In genomic region chr6:90463890-90464421, GRCm38 (mm10) we compare ENCODE assay signal across 8 mouse cellular contexts. TPM values are rescaled to one million over a fixed set of nuclear protein-coding genes. Genes with fewer than 3 reads are reported as not detected.
DNase-seq lines count a peak whose midpoint lies in the region; ATAC-seq lines count a peak whose summit lies in the region.

No protein-coding gene starts in this region.

- peak overlapping the region; percentile 95 for H3K4me2 ChIP-seq in heart, embryonic 13.5 days
- peak overlapping the region; percentile 100 for H3K4me2 ChIP-seq in midbrain, embryonic 13.5 days (replicated peaks)

- no peak for ATAC-seq in heart, embryonic 13.5 days (ENCODE audit: extremely low read depth, insufficient number of reproducible peaks, low FRiP score, low TSS enrichment)
- ATAC-seq in midbrain, embryonic 13.5 days, result no peak; the same call in 1 of the 2 replicates

- peak overlapping the region; percentile 45; the same call in 1 of the 2 replicates for H3K9ac ChIP-seq in heart, embryonic 13.5 days
- peak overlapping the region; percentile 72; the same call in 1 of the 2 replicates for H3K9ac ChIP-seq in midbrain, embryonic 13.5 days (replicated peaks)

- H3K36me3 ChIP-seq in heart, embryonic 13.5 days, result peaks cover 17% of the 10 kb centered on the region
- H3K36me3 ChIP-seq in embryonic facial prominence, embryonic 10.5 days (replicated peaks), result peaks cover 19% of the 10 kb centered on the region
- peaks cover 3% of the 10 kb centered on the region; the same call in 1 of the 2 replicates for H3K36me3 ChIP-seq in midbrain, embryonic 13.5 days

- peaks cover 40% of the 10 kb centered on the region for H3K27me3 ChIP-seq in heart, embryonic 13.5 days (replicated peaks)
- peaks cover 47% of the 10 kb centered on the region for H3K27me3 ChIP-seq in embryonic facial prominence, embryonic 10.5 days (replicated peaks; ENCODE audit: low read depth, poor library complexity, severe bottlenecking)
- peaks cover 36% of the 10 kb centered on the region for H3K27me3 ChIP-seq in midbrain, embryonic 13.5 days

- intact Hi-C loops in heart, postnatal 25 days (cut with DNase I), result loop anchor here (2.0 to 10.0 kb wide), 2 partner anchors 45 to 261 kb away; no protein-coding TSS in a partner anchor

- WGBS in heart, embryonic 13.5 days, result 22% methylated on average over 7 of the region's 7 CpGs
- 27% methylated on average over 7 of the region's 7 CpGs for WGBS in embryonic facial prominence, embryonic 10.5 days
- 31% methylated on average over 7 of the region's 7 CpGs for WGBS in midbrain, embryonic 13.5 days

- H3K27ac ChIP-seq in heart, embryonic 13.5 days (replicated peaks), result peak overlapping the region; percentile 76
- peak overlapping the region; percentile 82 for H3K27ac ChIP-seq in embryonic facial prominence, embryonic 10.5 days (replicated peaks)
- no peak overlapping the region for H3K27ac ChIP-seq in midbrain, embryonic 13.5 days

- H3K9me3 ChIP-seq in heart, embryonic 13.5 days, result no peaks in the 10 kb centered on the region
- no peaks in the 10 kb centered on the region for H3K9me3 ChIP-seq in embryonic facial prominence, embryonic 10.5 days
- no peaks in the 10 kb centered on the region for H3K9me3 ChIP-seq in midbrain, embryonic 13.5 days

- H3K4me1 ChIP-seq in heart, embryonic 13.5 days, result peaks cover 22% of the 10 kb centered on the region
- H3K4me1 ChIP-seq in embryonic facial prominence, embryonic 10.5 days, result peaks cover 26% of the 10 kb centered on the region
- peaks cover 23% of the 10 kb centered on the region for H3K4me1 ChIP-seq in midbrain, embryonic 13.5 days (replicated peaks)

- peak overlapping the region; percentile 64 for H3K4me3 ChIP-seq in heart, embryonic 13.5 days
- peak overlapping the region; percentile 78 for H3K4me3 ChIP-seq in embryonic facial prominence, embryonic 10.5 days
- peak overlapping the region; percentile 67 for H3K4me3 ChIP-seq in midbrain, embryonic 13.5 days (replicated peaks)

- DNase-seq in heart, postnatal 25 days (ENCODE audit: low spot score), result no peak
- DNase-seq in embryonic facial prominence, embryonic 10.5 days (ENCODE audit: low spot score), result peak; percentile 20
- DNase-seq in hindlimb bud, embryonic 11.5 days (ENCODE audit: extremely low spot score, low read depth, low spot score), result peak; percentile 18
- no peak for DNase-seq in B cell, adult 2 months
- no peak for DNase-seq in frontal cortex, adult 2 months (ENCODE audit: extremely low spot score in 1 of 2, low spot score in 1 of 2)
- DNase-seq in cerebellum, postnatal 4 days (ENCODE audit: low spot score in 2 of 2), result no peak

RNA-seq across cellular contexts. Expression of gene Klf15, which starts 1.6 kb away (rescaled TPM):
- polyA plus RNA-seq in heart, embryonic 13.5 days (2015; fragmentation: Nextera tagmentation; extraction: Ambion mirVana), result 5.8 and 7.9 TPM in 2 replicates
- total RNA-seq in heart, postnatal 25 days (2021), result 10 to 100 TPM; 45.1 to 56.9 TPM
- polyA plus RNA-seq in embryonic facial prominence, embryonic 10.5 days (2016; fragmentation: Nextera tagmentation; extraction: Ambion mirVana), result 6.4 and 7.5 TPM in 2 replicates
- 8.7 and 9.0 TPM in 2 replicates for polyA plus RNA-seq in midbrain, embryonic 13.5 days (2015; fragmentation: Nextera tagmentation; extraction: Ambion mirVana)
- 27.2 and 28.4 TPM in 2 replicates for polyA plus RNA-seq in frontal cortex, adult 2 months (2012; rRNA removed)

RNA-seq across cellular contexts. Expression of gene Aldh1l1, which starts 22.3 kb away (rescaled TPM):
- polyA plus RNA-seq in heart, embryonic 13.5 days (2015; fragmentation: Nextera tagmentation; extraction: Ambion mirVana), result 1.1 and 1.5 TPM in 2 replicates
- 1 to 10 TPM; 1.5 to 2.3 TPM for total RNA-seq in heart, postnatal 25 days (2021)
- 1.5 and 2.1 TPM in 2 replicates for polyA plus RNA-seq in embryonic facial prominence, embryonic 10.5 days (2016; fragmentation: Nextera tagmentation; extraction: Ambion mirVana)
- polyA plus RNA-seq in midbrain, embryonic 13.5 days (2015; fragmentation: Nextera tagmentation; extraction: Ambion mirVana), result 28.3 and 30.8 TPM in 2 replicates
- 51.6 and 55.0 TPM in 2 replicates for polyA plus RNA-seq in frontal cortex, adult 2 months (2012; rRNA removed)

RNA-seq across cellular contexts. Expression of gene Cfap100, which starts 35.4 kb away (rescaled TPM):
- polyA plus RNA-seq in heart, embryonic 13.5 days (2015; fragmentation: Nextera tagmentation; extraction: Ambion mirVana), result 0.05 and 0.28 TPM in 2 replicates
- under 1 TPM in 1 of 2 experiments, not detected in 1; 0.67 TPM for total RNA-seq in heart, postnatal 25 days (2021)
- polyA plus RNA-seq in embryonic facial prominence, embryonic 10.5 days (2016; fragmentation: Nextera tagmentation; extraction: Ambion mirVana), result 0.76 and 0.99 TPM in 2 replicates
- 6.7 and 8.4 TPM in 2 replicates for polyA plus RNA-seq in midbrain, embryonic 13.5 days (2015; fragmentation: Nextera tagmentation; extraction: Ambion mirVana)
- 6.3 TPM in 2 replicates for polyA plus RNA-seq in frontal cortex, adult 2 months (2012; rRNA removed)

Comparison
In these comparisons a context has a peak if more than half of its experiments do, and no peak if none do; other contexts are left out.
1. DNase-seq: peak in embryonic facial prominence, embryonic 10.5 days (single experiment) and hindlimb bud, embryonic 11.5 days (single experiment); none in heart, postnatal 25 days (single experiment), B cell, adult 2 months (0 of 2), frontal cortex, adult 2 months (0 of 2) and cerebellum, postnatal 4 days (0 of 2).
2. Peak in every context shown above with its lines, with median percentiles within 50 percentile points of each other: H3K4me3 ChIP-seq.